Mouse (Mus musculus) kidney, adult 2 months (tissue): Measurements from ENCODE around the gene Rasl2-9.

Source experiments
- CTCF ChIP-seq: fragments of 200-500 bp; conservative IDR thresholded peaks from 2 replicates; pipeline ENCODE4 v1.5.1; 2011; ENCODE audit warnings: low read depth, mild to moderate bottlenecking, control low read depth, low read length, moderate library complexity, mixed read lengths; ENCODE audit not compliant: insufficient read depth, insufficient read length
- POLR2A ChIP-seq: fragments of 200-500 bp; IDR thresholded peaks from one replicate; pipeline ENCODE4 v1.6.1; 2011; ENCODE audit warnings: low read depth, low read length, control low read depth

DNA sequence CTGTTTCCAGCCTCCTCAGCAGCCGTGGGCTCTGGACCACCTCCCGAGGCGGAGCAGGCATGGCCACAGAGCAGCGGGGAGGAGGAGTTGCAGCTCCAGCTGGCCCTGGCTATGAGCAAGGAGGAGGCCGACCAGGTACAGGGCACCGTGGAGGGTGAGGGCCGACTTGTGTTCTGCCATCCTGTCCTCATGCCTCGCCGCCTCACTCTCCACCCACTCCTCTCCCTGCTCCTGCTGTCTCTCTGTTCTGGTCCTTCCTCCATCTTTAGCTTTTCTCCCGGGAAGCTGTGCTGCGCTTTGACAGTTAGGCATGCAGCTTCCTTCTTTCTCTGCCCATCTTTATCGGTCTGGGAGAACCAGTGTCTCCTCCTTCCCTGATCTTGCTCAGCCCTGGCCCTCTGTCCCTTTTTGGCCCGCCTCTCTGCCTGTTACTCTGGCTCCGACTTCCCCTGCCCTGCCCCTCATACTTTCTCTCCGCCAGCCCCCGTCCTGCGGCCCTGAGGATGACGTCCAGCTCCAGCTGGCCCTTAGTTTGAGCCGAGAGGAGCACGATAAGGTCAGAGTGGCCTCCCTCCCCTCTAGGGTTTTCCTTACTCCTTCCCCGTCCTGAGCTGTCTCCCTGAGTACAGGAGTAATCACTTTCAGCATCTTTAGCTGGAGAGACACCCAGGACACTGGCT is 32.8 kb downstream of the Rasl2-9 start:
- TF ChIP-seq POLR2A, result no peak
- no peak for TF ChIP-seq CTCF
